In genomic region chr7:132357841-132358237, GRCm38 (mm10) we compare ENCODE assay signal across 16 mouse cellular contexts.
"Had no signal": no experiment of that assay in that cellular context is flagged by ENCODE, and none has a peak within 500 bp of the region (broad histone marks: within the 10 kb centered on the region; RNA-seq: fewer than 3 reads in every experiment).

No protein-coding gene starts in this region.

- H3K4me3 ChIP-seq: neural tube, embryonic 13.5 days; neural tube, embryonic 15.5 days; stomach, embryonic 15.5 days had no signal

- DNase-seq: retina, postnatal 1 day; right cerebral cortex, adult 18-20 months; right cerebral cortex, postnatal 14 days; right cerebral cortex, postnatal 25 days; right cerebral cortex, postnatal 4 days; spleen, adult 18-20 months; thymus, adult 18-20 months; thymus, adult 2 months; thymus, postnatal 14 days; thymus, postnatal 25 days; thymus, postnatal 36 days; thymus, postnatal 4 days had no signal

- H3K9me3 ChIP-seq: neural tube, embryonic 13.5 days; neural tube, embryonic 15.5 days; stomach, embryonic 15.5 days had no signal

- H3K9ac ChIP-seq: neural tube, embryonic 13.5 days; neural tube, embryonic 15.5 days; stomach, embryonic 15.5 days had no signal

- H3K27ac ChIP-seq: neural tube, embryonic 13.5 days; neural tube, embryonic 15.5 days; stomach, postnatal 0 days had no signal

- H3K4me1 ChIP-seq: stomach, embryonic 15.5 days had no signal

- H3K4me2 ChIP-seq: neural tube, embryonic 13.5 days; neural tube, embryonic 15.5 days; stomach, embryonic 15.5 days had no signal

- H3K27me3 ChIP-seq: neural tube, embryonic 13.5 days; neural tube, embryonic 15.5 days; stomach, embryonic 15.5 days had no signal

- H3K36me3 ChIP-seq: neural tube, embryonic 13.5 days; neural tube, embryonic 15.5 days; stomach, embryonic 15.5 days had no signal
